Mouse (Mus musculus) kidney, postnatal 0 days (tissue): Measurements from ENCODE around the gene Hes2. TPM values are rescaled to one million over a fixed set of nuclear protein-coding genes. Genes with fewer than 3 reads are reported as not detected.
A peak's percentile ranks its signal among the peaks of the same experiment; 100 is the strongest.

Source experiments
- ATAC-seq: fragments of 200-750 bp; cut with Nextera tagmentation; replicated peaks from 2 replicates; pipeline ENCODE4 v1.8.0; 2017; ENCODE audit warnings: low read depth, moderate number of reproducible peaks, moderate TSS enrichment, moderate library complexity; ENCODE audit not compliant: low FRiP score
- DNase-seq: peaks from one replicate; pipeline ENCODE4 v3.0.0-alpha.2; 2016; ENCODE audit warnings: low spot score
- H3K27ac ChIP-seq: fragments of 300-500 bp; sonication (generic); 2 replicates; pipeline ENCODE4 v1.5.1; 2014; ENCODE audit warnings: mild to moderate bottlenecking
- H3K27me3 ChIP-seq: fragments of 300-500 bp; sonication (generic); 2 replicates; pipeline ENCODE4 v1.6.1; 2014; ENCODE audit warnings: low read length, mixed read lengths; ENCODE audit not compliant: insufficient read depth
- H3K36me3 ChIP-seq: fragments of 300-500 bp; sonication (generic); 2 replicates; pipeline ENCODE4 v1.6.1; 2014; ENCODE audit warnings: low read length, mixed read lengths; ENCODE audit not compliant: insufficient read depth
- H3K4me1 ChIP-seq: fragments of 300-500 bp; sonication (generic); replicated peaks from 2 replicates; pipeline ENCODE4 v1.6.1; 2014; ENCODE audit warnings: antibody characterized with exemption, low read length, mixed read lengths; ENCODE audit not compliant: insufficient read depth
- H3K4me2 ChIP-seq: fragments of 300-500 bp; sonication (generic); 2 replicates; pipeline ENCODE4 v1.6.1; 2014; ENCODE audit warnings: mild to moderate bottlenecking, low read length, moderate library complexity, mixed read lengths
- H3K4me3 ChIP-seq: fragments of 300-500 bp; sonication (generic); replicated peaks from 2 replicates; pipeline ENCODE4 v1.5.1; 2014; ENCODE audit warnings: low read depth, low read length
- H3K9ac ChIP-seq: fragments of 300-500 bp; sonication (generic); 2 replicates; pipeline ENCODE4 v1.6.1; 2014; ENCODE audit warnings: low read depth, low read length
- H3K9me3 ChIP-seq: fragments of 300-500 bp; sonication (generic); replicated peaks from 2 replicates; pipeline ENCODE4 v1.6.1; 2016; ENCODE audit warnings: low read length, inconsistent platforms, mixed read lengths
- CTCF ChIP-seq: IDR thresholded peaks from 2 replicates; pipeline ENCODE4 v1.5.1; 2016; ENCODE audit warnings: antibody characterized with exemption, low read depth, mild to moderate bottlenecking, moderate library complexity
- WGBS: fragments of 180-500 bp; shearing (Covaris S2); extraction: QIAGEN DNeasy Blood & Tissue Kit; methylation state at CpG from one replicate; pipeline ENCODE4 v1.1.7; 2014; 5-methylcytosine and 5-hydroxymethylcytosine counted together
- polyA plus RNA-seq: library from polyadenylated mRNA; unstranded; fragments of >200 nt; fragmentation: Nextera tagmentation; extraction: Ambion mirVana; gene quantifications from 2 replicates; pipeline ENCODE4 v1.2.1, GENCODE M21; 2015

Hes2 gene
- polyA plus RNA-seq = 0.41 and 0.78 TPM in 2 replicates

DNA sequence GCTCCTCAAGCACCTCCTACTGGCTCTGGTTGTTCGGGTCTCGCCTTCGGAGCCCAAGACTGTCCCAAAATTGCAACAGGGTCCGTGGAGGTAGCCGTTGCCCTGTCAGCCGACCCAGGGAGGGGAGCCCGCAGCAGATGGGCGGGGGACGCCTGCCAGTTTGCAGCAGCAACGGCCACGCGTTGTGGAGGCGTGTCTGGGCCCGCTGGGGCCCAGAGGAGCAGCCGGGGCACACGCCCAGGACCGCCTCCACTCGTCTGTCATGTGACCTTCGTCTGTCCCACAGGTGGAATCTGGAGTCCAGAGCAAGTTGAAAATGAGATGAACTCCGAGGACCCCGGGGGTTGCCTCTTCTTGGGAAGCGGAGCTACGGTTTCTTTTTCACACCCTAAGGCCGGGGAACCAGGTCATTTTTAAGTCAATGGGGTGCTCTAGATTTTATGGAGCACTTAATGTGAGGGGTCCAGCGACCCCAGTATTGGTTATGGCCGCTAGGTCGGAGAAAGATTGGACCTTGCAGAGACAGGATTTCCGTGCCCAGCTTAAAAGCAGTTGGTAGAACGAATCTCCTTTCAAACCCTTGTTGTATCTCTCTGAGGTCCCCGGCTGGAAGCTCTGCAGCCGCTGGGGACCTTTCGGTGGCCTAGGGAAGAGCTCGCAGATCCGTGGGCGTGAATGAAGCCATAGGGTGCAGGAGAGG lies at the start of gene Hes2:
TSS of gene Hes2 (plus strand) at position 283 of the 700 bp plus-strand sequence.
- H3K9ac ChIP-seq = peak within 1 kb of the TSS; percentile 42; the same call in 1 of the 2 replicates
- H3K4me1 ChIP-seq = peaks cover 14% of the 10 kb centered on the region
- TF ChIP-seq CTCF = no peak
- ATAC-seq (no peak), DNase-seq (no peak)
- 2% methylated on average over 35 of the region's 35 CpGs for WGBS
- no peak within 1 kb of the TSS for H3K27ac ChIP-seq
- H3K4me3 ChIP-seq = peak within 1 kb of the TSS; percentile 20; the same call in 1 of the 2 replicates
- H3K36me3 ChIP-seq = no peaks in the 10 kb centered on the region
- H3K27me3 ChIP-seq = peaks cover 43% of the 10 kb centered on the region
- peak within 1 kb of the TSS; percentile 46 for H3K4me2 ChIP-seq
- no peaks in the 10 kb centered on the region for H3K9me3 ChIP-seq

DNA sequence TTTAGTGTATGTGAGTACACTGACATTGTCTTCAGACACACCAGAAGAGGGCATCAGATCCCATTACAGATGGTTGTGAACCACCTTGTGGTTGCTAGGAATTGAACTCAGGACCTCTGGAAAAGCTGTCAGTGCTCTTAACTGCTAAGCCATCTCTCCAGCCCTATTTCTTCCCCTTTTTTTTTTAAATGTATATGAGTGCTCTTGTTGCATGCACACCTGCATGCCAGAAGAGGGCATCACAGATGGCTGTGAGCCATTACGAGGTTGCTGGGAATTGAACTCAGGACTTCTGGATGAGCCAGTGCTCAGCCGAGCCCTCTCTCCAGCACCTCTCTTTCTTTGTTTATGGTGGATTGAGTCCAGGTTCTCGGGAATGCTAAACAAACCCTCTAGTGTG lies 49.2 kb upstream of the Hes2 start:
- ATAC-seq = no peak
- Histone ChIP-seq H3K9me3 (no peaks in the 10 kb centered on the region), H3K9ac (no peak overlapping the region), H3K27ac (no peak overlapping the region), H3K4me1 (peaks cover 5% of the 10 kb centered on the region; the same call in 1 of the 2 replicates), H3K27me3 (no peaks in the 10 kb centered on the region), H3K4me3 (no peak overlapping the region), H3K36me3 (peaks cover 22% of the 10 kb centered on the region), H3K4me2 (no peak overlapping the region)
- TF ChIP-seq CTCF = peak; percentile 27; the same call in 1 of the 2 replicates
- 78% methylated on average over 3 of the region's 3 CpGs for WGBS
- no peak for DNase-seq

- WGBS = 84% methylated on average over 4 of the region's 4 CpGs
- Histone ChIP-seq H3K4me1 (peaks cover 9% of the 10 kb centered on the region), H3K36me3 (peaks cover 18% of the 10 kb centered on the region; the same call in 1 of the 2 replicates), H3K27me3 (no peaks in the 10 kb centered on the region), H3K4me3 (no peak overlapping the region), H3K27ac (no peak overlapping the region), H3K4me2 (no peak overlapping the region), H3K9ac (no peak overlapping the region), H3K9me3 (no peaks in the 10 kb centered on the region)
- DNase-seq (no peak), ATAC-seq (no peak)
- TF ChIP-seq CTCF = no peak
These were observed 48.0 kb upstream of the Hes2 start for GRCm38 (mm10) chr4:152110689-152111088.

- Histone ChIP-seq H3K36me3 (peaks cover 18% of the 10 kb centered on the region; the same call in 1 of the 2 replicates), H3K4me2 (no peak overlapping the region), H3K27me3 (no peaks in the 10 kb centered on the region), H3K27ac (no peak overlapping the region), H3K9me3 (no peaks in the 10 kb centered on the region), H3K4me3 (no peak overlapping the region), H3K9ac (no peak overlapping the region), H3K4me1 (peaks cover 13% of the 10 kb centered on the region)
- ATAC-seq (no peak), DNase-seq (no peak)
- WGBS = 50% methylated on average over 9 of the region's 9 CpGs
- TF ChIP-seq CTCF = no peak
These were observed 46.3 kb upstream of the Hes2 start for GRCm38 (mm10) chr4:152112329-152112728.

- Histone ChIP-seq H3K27ac (no peak overlapping the region), H3K27me3 (no peaks in the 10 kb centered on the region), H3K4me2 (no peak overlapping the region), H3K9ac (no peak overlapping the region), H3K4me1 (peaks cover 12% of the 10 kb centered on the region), H3K9me3 (no peaks in the 10 kb centered on the region), H3K36me3 (peaks cover 17% of the 10 kb centered on the region; the same call in 1 of the 2 replicates), H3K4me3 (no peak overlapping the region)
- no peak for ATAC-seq
- no peak for DNase-seq
- TF ChIP-seq CTCF = peak; percentile 26
- WGBS = 76% methylated on average over 16 of the region's 16 CpGs
These were observed 44.6 kb upstream of the Hes2 start for GRCm38 (mm10) chr4:152114080-152114479.

DNA sequence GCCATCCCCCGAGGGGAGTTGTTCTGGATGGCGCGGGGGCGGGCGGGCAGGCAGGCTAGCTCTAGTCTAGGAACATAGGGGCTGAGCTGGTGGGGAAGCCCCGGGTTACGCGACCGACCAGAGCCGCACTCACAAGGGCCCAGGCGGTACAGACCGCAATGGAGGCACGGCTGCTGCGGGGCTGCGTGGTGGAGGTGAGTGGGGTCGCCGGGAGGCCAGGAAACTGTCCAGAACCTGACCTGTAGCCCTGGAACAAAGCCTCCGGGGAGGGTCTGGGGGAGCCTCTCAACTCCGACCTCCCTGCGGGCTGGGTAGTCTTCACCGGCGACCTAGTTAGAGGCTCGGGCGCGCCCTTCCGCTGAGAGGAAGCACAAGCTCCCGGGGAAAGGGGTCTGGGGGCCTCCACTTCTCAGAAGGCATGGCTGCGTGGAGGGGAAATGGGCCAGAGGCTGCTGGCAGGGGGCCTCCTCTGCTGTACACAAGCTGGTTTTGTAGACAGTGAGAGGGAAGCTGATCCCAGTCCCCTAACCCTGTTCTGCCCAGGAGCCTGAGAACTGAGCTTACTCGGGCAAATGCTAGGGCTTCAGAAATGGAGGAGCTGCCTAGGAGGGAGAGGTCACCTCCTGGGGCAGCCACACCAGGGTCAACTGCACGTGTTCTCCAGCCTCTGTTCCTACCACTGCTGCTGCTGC lies 42.6 kb upstream of the Hes2 start, which contains the start of gene Tnfrsf25:
TSS of gene Tnfrsf25 (plus strand) at position 14 of the 692 bp plus-strand sequence.
- peak within 1 kb of the TSS; percentile 47 for H3K4me2 ChIP-seq
- WGBS = 7% methylated on average over 30 of the region's 30 CpGs
- peaks cover 23% of the 10 kb centered on the region for H3K4me1 ChIP-seq
- H3K27ac ChIP-seq = no peak within 1 kb of the TSS
- H3K27me3 ChIP-seq = peaks cover 10% of the 10 kb centered on the region; the same call in 1 of the 2 replicates
- no peak for TF ChIP-seq CTCF
- H3K4me3 ChIP-seq = 0 out of 2 replicates have a peak within 1 kb of the TSS, but pooled peaks have one; percentile 2
- DNase-seq = no peak
- H3K9me3 ChIP-seq = no peaks in the 10 kb centered on the region
- 0 out of 2 replicates have a peak within 1 kb of the TSS, but pooled peaks have one; percentile 35 for H3K9ac ChIP-seq
- H3K36me3 ChIP-seq = peaks cover 12% of the 10 kb centered on the region; the same call in 1 of the 2 replicates
- 0 out of 2 replicates have a peak, but pooled peaks have one; percentile 19 for ATAC-seq
